Mouse (Mus musculus) skeletal muscle tissue, postnatal 0 days (tissue): Measurements from ENCODE around the gene Lbhd2. TPM values are rescaled to one million over a fixed set of nuclear protein-coding genes. Genes with fewer than 3 reads are reported as not detected.

Experiments
- polyA plus RNA-seq: library from polyadenylated mRNA; unstranded; fragments of >200 nt; fragmentation: Nextera tagmentation; extraction: Ambion mirVana; gene quantifications from 2 replicates; pipeline ENCODE4 v1.2.1, GENCODE M21; 2015

Gene Lbhd2
- polyA plus RNA-seq: 0.62 and 0.83 TPM in 2 replicates

DNA sequence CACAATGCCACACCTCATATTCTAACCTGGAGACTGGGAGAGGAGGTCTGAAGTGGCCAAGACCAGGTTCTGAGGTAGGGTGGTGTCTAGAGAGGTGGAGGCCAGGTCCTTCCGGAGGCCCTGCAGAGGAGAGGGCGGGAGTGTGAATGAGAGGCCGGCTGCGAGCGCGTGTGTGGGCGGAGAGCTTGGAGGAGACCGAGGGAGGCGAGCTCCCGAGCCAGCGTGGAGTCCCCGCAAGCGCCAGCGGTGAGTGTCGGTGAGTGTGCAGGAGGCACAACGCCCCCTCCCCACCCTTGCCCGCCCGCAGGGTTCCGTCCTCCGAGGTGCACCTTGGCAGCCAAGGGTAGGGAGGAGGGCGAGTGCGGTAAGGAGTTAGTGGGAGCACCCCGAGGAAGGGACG lies at the start of gene Lbhd2:
Lbhd2 (plus strand) TSS at position 188 of the 400 bp plus-strand sequence.

DNA sequence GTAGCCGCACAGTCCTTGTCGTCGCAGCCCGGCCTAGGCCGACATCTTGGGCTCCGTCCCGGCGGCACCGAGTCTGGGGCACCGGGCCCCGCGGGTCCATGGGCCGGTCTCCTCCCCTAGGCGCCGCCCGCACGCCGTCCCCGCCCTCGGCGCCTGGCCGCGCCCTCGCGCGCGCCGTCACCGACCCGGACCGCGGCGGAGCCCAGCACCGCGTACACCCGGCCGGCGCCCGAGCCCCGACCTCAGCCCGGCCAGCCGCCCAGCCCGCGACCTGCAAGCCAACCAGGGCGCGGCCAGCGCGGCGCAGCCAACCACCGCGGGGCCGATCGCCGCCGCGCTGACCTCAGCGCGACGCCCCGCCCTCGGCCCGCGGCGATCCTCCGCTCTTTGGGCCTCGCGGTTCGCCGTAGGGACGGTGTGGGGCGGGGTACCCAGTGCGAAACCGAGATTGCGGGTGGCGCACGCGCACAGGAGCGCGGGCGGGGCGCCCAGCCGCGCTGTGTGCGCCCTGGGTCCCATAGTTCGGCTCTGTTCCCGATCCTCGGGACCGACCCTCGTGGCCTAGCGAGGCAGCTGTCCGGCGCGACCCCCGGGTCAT lies 29.1 kb upstream of the Lbhd2 start, which contains the start of gene Cdc42bpb:
Cdc42bpb (minus strand) TSS at position 343 of the 598 bp plus-strand sequence.

DNA sequence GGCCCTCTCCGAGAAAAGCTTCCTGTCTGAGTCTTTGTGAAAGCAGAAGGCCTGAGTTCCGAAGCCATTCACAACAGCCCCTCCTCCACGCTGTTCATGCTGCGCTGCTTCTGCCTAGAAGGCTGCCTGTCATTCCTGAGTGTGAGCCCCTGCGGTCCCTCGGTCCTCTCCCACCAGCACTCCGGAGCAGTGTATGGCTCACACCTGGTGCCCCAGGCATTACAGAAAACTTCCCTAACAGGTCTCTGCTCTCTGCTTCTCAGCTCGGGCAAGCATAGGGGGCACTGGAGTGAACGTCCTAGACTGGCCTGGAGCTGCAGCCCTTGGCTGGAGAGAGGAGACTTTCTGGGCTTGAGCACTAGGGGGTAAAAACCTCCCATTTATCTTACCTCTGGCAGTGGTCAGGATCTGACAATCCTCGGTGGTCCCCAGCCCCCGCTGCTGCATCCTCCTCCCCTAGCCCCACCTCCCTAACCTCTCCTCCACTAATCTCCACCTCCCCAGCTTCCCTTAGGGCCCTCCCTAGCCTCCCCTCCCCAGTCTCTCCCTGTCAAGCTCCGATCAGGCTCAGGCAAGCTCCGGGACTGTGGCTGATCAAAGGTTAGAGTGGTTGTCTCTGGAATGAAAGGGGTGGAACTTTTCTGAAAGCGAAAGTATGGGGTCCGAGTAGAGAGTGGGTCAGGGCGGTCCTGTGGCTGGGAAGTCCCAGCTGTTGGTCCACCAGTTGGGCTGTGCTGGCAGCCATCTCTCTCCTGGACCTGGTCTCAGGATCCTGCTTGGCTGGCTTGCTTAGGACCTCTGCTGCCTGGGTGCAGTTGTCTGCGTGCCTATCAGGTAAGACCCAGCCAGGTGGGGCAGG lies 10.5 kb downstream of the Lbhd2 start, which contains the start of gene Exoc3l4:
Exoc3l4 (plus strand) TSS at position 97 of the 859 bp plus-strand sequence.

GRCm38 (mm10) chr12:111442309-111443010 lies 35.9 kb downstream of the Lbhd2 start, which contains the start of gene Tnfaip2:
Tnfaip2 (plus strand) TSS chr12:111442469.

Other genes starting within 250 kb of the Lbhd2 start
- 6.0 and 7.3 TPM in 2 replicates for gene Traf3, start 240.4 kb upstream of the Lbhd2 start, polyA plus RNA-seq
- gene 4930595D18Rik, start 222.3 kb upstream of the Lbhd2 start, polyA plus RNA-seq: not detected in 2 replicates
- gene Amn, start 135.7 kb upstream of the Lbhd2 start, polyA plus RNA-seq: 0.65 TPM in 1 of 2 replicates, not detected in the other
- 13.5 and 13.9 TPM in 2 replicates for gene Cdc42bpb, start 29.1 kb upstream of the Lbhd2 start, polyA plus RNA-seq
- gene Exoc3l4, start 10.2 kb downstream of the Lbhd2 start, polyA plus RNA-seq: 4.2 and 5.2 TPM in 2 replicates
- 2.5 and 3.8 TPM in 2 replicates for gene Tnfaip2, start 35.7 kb downstream of the Lbhd2 start, polyA plus RNA-seq
- 7.4 and 10.3 TPM in 2 replicates for gene Gm266, start 79.0 kb downstream of the Lbhd2 start, polyA plus RNA-seq
- gene Eif5, start 131.2 kb downstream of the Lbhd2 start, polyA plus RNA-seq: 326 and 331 TPM in 2 replicates
- gene Mark3, start 167.7 kb downstream of the Lbhd2 start, polyA plus RNA-seq: 16.9 and 20.4 TPM in 2 replicates